Mouse (Mus musculus) fat pad, adult 2 months (tissue): ENCODE measurements around the gene Tnk1.
"Not testable (repeated sequence)": the region's sequence is repeated elsewhere in the genome, so short reads cannot be mapped to it uniquely, and the experiment has no call there.

Experiments used
- DNase-seq: peaks from one replicate; pipeline ENCODE4 v3.0.0-alpha.2; 2011; ENCODE audit warnings: low read depth, low spot score; ENCODE audit errors: extremely low read depth

Gene Tnk1

GRCm38 (mm10) chr11:69878952-69879351 is 20.4 kb upstream of the Tnk1 start:
- DNase-seq, result no peak

- no peak for DNase-seq
Measured at GRCm38 (mm10) chr11:69878399-69878798, 19.9 kb upstream of the Tnk1 start.

DNA sequence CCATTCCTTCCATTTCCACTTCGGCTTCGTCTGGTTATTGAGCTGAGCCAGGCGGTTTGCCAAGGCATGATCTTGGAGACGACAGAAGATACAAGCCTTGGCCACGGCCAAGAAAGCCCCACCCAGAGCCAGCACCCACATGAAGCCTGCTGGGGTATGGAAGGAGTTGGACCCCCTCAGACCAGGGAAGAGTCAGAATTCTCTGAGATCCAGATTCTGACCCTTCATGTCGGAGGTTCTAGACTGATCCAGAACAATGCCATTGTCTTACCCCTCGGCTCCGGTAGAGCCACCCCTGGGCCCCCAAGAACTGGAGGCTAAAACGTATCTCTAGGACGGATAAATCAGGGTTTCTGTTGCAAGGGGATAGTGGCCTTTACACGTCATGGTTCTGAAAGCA is 19.3 kb upstream of the Tnk1 start, which contains the start of gene Tmem95:
Gene Tmem95, minus strand, starts transcription at position 141 of the 400 bp plus-strand sequence.
- no peak for DNase-seq

DNA sequence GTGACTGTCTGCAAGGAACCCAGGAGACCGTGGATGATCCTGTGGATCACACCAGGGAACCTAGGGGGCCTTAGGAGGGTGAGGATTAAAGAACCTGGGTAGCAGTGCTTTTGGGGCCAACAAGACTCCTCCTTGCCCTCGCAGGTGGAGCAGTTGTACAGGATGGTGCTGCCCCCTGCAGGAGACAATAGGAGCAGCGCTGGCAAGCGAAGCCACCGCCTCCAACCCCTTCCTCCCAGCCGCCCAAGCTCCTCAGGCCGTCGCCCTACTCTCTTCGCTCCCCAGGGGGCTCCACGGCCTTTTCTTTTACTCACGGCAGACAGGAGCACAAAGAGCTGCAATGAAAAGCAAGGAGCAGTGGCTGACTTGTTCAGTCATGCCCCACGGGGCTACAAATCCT is 18.3 kb upstream of the Tnk1 start:
- no peak for DNase-seq

GRCm38 (mm10) chr11:69876186-69876585 is 17.7 kb upstream of the Tnk1 start:
- DNase-seq, result no peak

GRCm38 (mm10) chr11:69872451-69872850 is 13.9 kb upstream of the Tnk1 start:
- DNase-seq, result no peak

- no peak for DNase-seq
Measured at GRCm38 (mm10) chr11:69871822-69872221, 13.3 kb upstream of the Tnk1 start.

DNA sequence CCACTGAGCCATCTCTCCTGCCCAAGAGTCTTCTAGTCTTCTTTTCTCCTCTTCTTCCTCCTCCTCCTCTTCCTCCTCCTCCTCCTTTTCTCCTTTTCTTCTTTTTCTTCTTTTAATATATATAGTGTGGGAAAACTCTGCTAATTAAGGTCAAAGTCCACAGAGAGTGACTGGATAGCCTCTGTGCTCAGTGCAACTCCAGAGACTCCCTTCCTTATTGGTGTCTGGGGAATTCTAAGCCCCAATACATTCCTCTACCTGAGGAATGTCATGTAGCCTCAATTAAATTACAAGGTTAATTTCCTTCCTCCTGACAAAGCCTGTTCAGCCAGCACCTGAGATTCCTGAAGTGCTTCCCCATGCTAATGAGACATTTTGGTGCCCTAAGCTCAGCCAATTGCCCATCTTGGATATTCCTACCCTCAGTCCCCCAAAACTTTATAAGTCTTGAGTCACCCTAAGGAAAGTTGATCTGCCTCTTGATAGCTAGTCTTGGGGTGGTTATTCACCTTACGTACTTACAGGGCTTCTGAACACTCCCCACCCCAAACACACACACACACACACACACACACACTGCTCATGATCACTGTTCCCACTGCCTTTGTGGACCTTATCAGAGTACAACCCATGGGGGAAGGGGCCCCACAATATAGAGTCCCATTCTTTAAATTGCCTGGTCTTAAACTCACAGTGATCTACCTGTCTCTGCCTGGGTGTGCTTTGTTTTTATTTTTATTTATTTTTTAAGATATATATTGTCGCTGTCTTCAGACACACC is 11.9 kb upstream of the Tnk1 start:
- DNase-seq, result no peak

DNA sequence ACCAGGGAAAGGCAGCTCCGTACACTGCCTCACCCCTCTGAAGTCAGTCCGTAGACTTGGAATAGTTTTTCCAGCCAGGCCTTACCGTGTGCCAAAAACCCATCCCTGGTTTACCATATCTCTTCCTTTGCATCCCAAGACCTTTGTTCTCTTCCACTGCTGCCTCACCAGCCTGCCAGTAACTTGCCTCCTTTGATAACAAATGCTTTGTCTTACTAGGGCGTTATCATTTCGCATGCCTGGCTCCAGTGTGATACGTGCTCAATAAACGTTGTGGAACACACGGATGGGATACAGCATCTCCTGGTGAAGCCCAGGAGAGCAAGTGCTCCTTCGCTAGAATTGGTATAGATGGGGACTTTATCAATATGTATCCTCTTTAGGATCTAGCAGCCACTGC is 8.8 kb upstream of the Tnk1 start:
- no peak for DNase-seq

- DNase-seq, result no peak
Measured at GRCm38 (mm10) chr11:69865561-69865960, 7.0 kb upstream of the Tnk1 start.

DNA sequence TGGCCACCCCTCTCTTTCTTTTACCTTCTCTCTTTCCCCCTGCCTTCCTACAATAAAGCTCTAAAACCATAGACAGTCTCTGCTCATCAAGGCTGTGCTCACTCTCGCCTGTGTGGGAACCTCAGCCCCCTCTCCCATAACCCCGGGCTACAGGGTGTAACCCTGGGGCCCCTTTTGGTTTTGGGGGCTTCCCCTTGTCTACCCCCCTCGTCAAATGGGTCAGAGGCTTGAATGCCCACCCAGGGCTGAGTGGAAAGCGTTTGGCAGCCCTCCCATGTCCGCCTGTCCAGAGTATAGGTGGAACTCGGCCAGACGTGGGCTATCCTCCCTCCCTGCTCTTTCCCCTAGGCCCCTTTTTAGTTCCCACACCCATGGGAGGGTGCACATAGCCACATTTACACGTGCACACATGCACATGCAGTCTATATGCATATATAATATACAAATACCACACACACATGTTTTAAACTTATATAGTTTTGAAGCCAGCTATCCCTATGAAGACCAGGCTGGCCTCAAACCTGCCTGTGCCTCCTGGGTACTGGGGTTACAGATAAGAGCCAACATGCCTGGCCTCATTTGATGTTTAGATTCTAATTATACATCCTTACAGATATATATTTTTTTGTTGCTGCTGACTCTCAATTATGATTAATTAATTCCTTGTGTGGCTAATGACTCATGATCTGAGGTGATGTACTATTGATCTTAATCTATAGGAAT is 5.8 kb upstream of the Tnk1 start:
- DNase-seq, result no peak

- not testable (repeated sequence) for DNase-seq
Measured at GRCm38 (mm10) chr11:69863729-69864128, 5.2 kb upstream of the Tnk1 start.

- no peak for DNase-seq
Measured at GRCm38 (mm10) chr11:69855347-69855746, 3.2 kb downstream of the Tnk1 start.

DNA sequence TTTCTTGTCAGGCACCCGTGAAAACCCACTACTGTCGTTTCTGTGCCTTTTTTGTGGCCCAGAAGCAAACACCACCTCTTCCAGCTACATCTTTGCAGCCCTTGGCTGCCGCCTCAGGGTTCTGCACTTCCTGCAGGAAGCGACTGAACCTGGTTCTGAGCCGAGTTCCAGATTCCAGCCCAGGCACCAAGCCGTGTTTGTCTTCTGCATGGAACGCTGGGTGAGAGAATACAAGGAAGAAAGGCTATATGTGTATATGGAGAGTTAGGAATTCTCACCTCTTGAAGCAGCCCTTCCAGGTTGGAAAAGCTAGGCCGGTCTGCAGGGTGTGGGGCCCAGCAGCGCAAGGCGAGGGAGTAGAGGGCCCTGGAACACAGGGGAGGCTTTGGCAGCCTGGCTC is 3.9 kb downstream of the Tnk1 start:
- no peak for DNase-seq

- DNase-seq, result no peak
Measured at GRCm38 (mm10) chr11:69853994-69854393, 4.5 kb downstream of the Tnk1 start.

DNA sequence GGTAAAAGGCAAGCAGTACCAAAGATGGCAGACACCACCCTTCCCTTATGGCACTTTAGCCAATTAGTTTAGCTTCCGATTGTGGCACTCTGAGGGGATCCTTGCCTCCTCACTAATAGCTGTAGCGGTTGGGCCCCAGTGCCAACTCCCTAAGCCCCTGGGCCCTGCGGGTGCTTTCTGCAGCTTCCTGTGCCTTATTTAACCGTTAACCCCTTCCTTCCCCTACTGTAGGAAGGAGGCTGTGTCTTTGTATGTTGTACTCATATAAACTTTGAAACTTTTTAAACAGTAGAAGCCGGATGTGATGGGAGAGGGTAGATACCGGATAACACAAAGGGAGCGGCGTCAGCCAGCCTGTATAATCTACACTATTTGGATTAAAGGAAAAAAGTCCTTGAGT is 7.8 kb downstream of the Tnk1 start:
- DNase-seq, result no peak

- DNase-seq, result no peak
Measured at GRCm38 (mm10) chr11:69849884-69850283, 8.6 kb downstream of the Tnk1 start.

GRCm38 (mm10) chr11:69849128-69849527 is 9.4 kb downstream of the Tnk1 start:
- DNase-seq, result no peak

DNA sequence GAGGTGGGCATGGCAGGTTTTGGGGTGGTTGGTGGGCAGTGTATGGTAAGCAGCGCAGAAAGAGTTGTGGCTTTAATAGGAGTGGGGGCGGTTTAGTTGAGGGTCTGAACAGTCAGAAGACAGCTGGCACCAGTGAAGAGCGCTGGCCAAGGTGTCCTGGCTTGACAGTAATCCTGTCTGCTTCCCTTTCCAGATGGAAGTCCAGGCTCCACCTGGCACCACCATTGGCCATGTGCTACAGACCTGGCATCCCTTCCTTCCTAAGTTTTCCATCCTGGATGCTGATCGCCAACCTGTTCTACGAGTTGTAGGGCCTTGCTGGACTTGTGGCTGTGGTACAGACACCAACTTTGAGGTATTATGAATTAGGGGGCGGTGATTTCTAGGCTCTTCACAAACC is 10.5 kb downstream of the Tnk1 start:
- no peak for DNase-seq

DNA sequence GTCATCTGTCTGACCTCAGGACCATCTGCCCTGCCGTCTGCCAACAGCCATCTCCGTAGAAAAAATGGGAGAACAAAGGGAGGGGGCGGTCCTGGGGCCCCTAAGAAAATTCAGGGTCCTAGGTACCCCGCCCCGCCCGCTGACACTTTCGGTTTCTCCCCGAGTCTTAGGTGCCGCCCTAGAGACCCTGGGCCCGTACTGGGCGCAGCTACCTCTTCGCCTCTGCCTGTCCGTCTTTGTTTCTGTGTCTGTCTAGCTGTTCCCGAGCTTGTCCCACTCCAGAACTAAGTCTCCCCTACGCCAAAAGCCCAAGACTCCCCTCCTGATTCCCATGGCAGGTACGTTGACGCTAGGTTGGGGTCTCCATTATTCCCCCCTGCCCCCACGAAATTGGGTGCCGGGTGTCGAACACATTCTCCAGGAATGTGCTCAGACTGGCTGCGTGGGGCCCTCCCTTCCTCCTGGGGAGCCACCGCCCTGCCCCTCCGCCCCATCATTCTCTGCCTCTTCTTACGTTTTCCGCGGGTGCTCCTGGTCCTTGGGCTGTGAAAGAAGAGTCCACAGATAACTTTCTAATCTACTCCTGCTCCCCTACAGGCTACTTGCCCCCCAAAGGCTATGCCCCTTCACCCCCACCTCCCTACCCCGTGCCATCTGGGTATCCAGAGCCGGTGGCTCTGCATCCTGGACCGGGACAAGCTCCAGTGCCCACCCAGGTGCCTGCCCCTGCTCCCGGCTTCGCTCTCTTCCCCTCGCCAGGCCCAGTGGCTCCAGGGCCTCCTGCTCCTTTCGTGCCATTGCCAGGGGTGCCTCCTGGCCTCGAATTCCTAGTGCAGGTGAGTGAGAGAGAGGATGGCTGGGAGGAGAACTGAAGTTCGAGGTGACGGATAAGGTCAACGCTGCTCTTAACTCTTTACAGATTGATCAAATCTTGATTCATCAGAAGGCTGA is 11.5 kb downstream of the Tnk1 start:
- no peak for DNase-seq

DNA sequence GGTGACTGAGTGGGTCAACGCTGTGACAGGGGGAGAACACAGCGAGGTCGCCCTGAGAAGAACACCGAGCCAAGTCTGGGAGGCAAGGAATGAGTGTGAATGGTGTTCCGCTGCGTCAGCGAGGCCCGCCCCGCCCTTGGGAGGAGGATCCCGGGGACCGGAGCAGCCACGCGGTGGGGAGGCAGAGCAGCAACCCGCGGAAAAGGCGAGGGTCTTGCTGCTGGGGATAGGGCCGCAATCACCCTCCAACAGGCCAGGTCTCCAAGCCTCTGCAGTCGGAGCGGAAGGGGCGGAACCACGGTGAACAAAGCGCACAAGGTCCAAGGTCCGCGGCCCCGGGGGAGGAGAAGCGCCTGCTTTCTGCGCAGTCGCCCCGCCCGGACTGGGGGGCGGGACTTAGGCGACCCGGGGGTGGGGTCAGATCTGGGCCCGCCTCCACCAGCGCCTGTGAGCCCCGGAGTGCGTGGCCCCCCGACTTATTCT is 12.3 kb downstream of the Tnk1 start, which contains the start of gene Plscr3:
Gene Plscr3, plus strand, starts transcription at position 179 of the 483 bp plus-strand sequence.
- no peak for DNase-seq
